Mouse (Mus musculus) kidney, adult 2 months (tissue): Measurements from ENCODE around the gene Gm11146.

Experiments
- CTCF ChIP-seq: fragments of 200-500 bp; conservative IDR thresholded peaks from 2 replicates; pipeline ENCODE4 v1.5.1; 2011; ENCODE audit warnings: low read depth, mild to moderate bottlenecking, control low read depth, low read length, moderate library complexity, mixed read lengths; ENCODE audit not compliant: insufficient read depth, insufficient read length
- POLR2A ChIP-seq: fragments of 200-500 bp; IDR thresholded peaks from one replicate; pipeline ENCODE4 v1.6.1; 2011; ENCODE audit warnings: low read depth, low read length, control low read depth

DNA sequence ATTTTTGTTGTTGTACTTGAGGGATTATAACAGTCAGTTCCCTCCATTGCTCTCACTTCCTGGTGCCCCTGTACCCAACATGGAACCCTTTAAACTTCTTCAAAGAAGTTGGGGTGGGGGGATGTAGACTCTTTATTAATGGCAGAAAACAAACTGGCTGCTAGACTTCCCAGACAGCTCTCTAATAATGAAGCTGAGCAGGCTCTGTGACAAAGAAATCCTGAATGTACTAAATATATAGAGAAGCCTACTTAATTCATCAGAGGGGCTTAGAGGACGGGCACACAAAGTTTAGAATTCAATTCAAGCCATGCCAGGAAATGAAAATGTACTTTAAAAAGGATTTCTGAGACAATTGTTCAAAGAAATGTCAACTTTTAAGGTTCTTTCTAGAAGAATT, 48.7 kb upstream of the Gm11146 start:
- no peak for TF ChIP-seq CTCF
- TF ChIP-seq POLR2A, result no peak
